Mouse (Mus musculus) retina, postnatal 7 days (tissue): Measurements from ENCODE around the gene Prkaa2.
"Not testable (repeated sequence)": the region's sequence is repeated elsewhere in the genome, so short reads cannot be mapped to it uniquely, and the experiment has no call there.

ENCODE experiments used
- DNase-seq: peaks from one replicate; pipeline ENCODE4 v3.0.0-alpha.2; 2012; ENCODE audit warnings: low read depth, low spot score

Prkaa2 gene

GRCm38 (mm10) chr4:105027278-105027677 is 82.4 kb downstream of the Prkaa2 start:
- no peak for DNase-seq

GRCm38 (mm10) chr4:105016006-105016613 is 93.6 kb downstream of the Prkaa2 start:
- DNase-seq, result no peak

- no peak for DNase-seq
Measured at GRCm38 (mm10) chr4:105015496-105015895, 94.2 kb downstream of the Prkaa2 start.

- no peak for DNase-seq
Measured at GRCm38 (mm10) chr4:105013718-105014117, 96.0 kb downstream of the Prkaa2 start.

- DNase-seq, result no peak
Measured at GRCm38 (mm10) chr4:105007360-105008018, 102.2 kb downstream of the Prkaa2 start.

GRCm38 (mm10) chr4:105004649-105005048 is 105.0 kb downstream of the Prkaa2 start:
- DNase-seq, result not testable (repeated sequence)

GRCm38 (mm10) chr4:105004135-105004534 is 105.6 kb downstream of the Prkaa2 start:
- DNase-seq, result no peak

GRCm38 (mm10) chr4:105001736-105002135 is 108.0 kb downstream of the Prkaa2 start:
- DNase-seq, result no peak

- no peak for DNase-seq
Measured at GRCm38 (mm10) chr4:104999702-105000101, 110.0 kb downstream of the Prkaa2 start.

GRCm38 (mm10) chr4:104993140-104993874 is 116.4 kb downstream of the Prkaa2 start:
- no peak for DNase-seq

- DNase-seq, result no peak
Measured at GRCm38 (mm10) chr4:104992271-104992670, 117.4 kb downstream of the Prkaa2 start.

GRCm38 (mm10) chr4:104990686-104991085 is 119.0 kb downstream of the Prkaa2 start:
- no peak for DNase-seq

- DNase-seq, result no peak
Measured at GRCm38 (mm10) chr4:104990016-104990415, 119.7 kb downstream of the Prkaa2 start.

- DNase-seq, result no peak
Measured at GRCm38 (mm10) chr4:104988709-104989108, 121.0 kb downstream of the Prkaa2 start.

GRCm38 (mm10) chr4:104988102-104988501 is 121.6 kb downstream of the Prkaa2 start:
- DNase-seq, result no peak

GRCm38 (mm10) chr4:104987631-104988030 is 122.1 kb downstream of the Prkaa2 start:
- no peak for DNase-seq

- DNase-seq, result no peak
Measured at GRCm38 (mm10) chr4:104985960-104986632, 123.6 kb downstream of the Prkaa2 start.
